Mouse (Mus musculus): ENCODE measurements around the gene Apba1.

Gene Apba1

GRCm38 (mm10) chr19:23946026-23946685, 187.5 kb downstream of the Apba1 start:
- no peak for DNase-seq

DNA sequence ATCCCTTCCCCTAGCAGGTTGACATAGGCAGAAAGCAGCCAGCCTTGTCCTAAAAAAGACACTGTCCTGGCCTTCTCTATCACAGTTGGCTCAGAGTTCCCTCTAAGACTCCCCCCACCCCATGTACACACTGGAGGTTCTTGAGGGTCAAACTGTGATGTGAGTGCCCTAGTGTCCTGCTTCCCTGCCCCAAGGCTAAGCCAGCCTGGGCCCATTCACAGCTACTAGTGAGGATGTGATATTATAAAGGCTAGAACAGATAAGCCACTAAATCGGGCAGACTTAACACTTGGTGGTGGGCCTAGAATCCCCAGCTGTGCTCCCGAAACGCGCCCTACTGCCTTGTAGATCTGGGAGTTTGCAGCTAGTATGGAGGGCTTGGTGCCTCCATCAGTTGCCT, 188.1 kb downstream of the Apba1 start:
- no peak for DNase-seq

DNA sequence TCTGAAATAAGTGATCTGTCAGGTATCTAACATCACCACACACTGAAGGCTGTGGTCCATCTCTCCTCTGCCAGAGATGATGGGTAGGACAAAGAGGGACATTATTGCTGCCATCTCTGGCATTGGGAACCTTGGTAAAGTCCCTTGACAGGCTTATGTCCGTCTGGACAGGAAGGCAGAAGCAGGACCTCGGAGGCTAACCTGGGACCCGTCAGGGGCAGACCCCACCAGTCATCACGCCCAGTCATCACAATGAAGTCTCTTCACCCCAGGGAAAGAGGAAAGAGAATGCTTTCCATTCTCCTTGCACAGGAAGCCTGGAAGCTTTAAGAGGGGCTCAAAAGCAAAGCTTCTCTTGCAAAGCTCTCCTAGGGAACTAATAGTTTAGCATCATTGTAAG, 189.2 kb downstream of the Apba1 start:
- no peak for DNase-seq

GRCm38 (mm10) chr19:23948301-23949000, 189.8 kb downstream of the Apba1 start:
- DNase-seq = peak; percentile 12

GRCm38 (mm10) chr19:23955461-23955860, 196.8 kb downstream of the Apba1 start:
- no peak for DNase-seq

GRCm38 (mm10) chr19:23956299-23956975, 197.8 kb downstream of the Apba1 start:
- DNase-seq = peak; percentile 48

DNA sequence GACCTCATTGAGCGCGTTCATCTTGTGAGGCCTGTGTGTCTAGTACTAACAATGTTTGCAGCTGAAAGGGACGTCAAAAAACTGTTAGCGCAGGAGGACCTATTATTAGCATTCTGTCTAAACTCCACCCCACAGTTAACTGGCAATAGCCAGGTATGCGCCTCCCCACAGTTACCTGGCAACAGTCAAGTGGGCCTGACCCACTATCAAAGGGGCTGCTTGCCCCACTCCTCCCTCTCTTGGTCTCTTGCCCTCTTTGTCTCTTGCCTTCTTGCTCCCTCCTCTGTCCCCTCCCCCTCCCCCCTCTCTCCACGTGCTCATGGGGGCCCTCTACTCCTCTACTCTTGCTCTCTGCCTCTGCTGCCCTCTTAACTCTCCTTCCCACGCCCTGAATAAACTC, 198.9 kb downstream of the Apba1 start:
- no peak for DNase-seq

- no peak for DNase-seq
Observed at GRCm38 (mm10) chr19:23958925-23959324, 200.2 kb downstream of the Apba1 start.

- peak; percentile 33 for DNase-seq
Observed at GRCm38 (mm10) chr19:23959870-23960269, 201.2 kb downstream of the Apba1 start.

DNA sequence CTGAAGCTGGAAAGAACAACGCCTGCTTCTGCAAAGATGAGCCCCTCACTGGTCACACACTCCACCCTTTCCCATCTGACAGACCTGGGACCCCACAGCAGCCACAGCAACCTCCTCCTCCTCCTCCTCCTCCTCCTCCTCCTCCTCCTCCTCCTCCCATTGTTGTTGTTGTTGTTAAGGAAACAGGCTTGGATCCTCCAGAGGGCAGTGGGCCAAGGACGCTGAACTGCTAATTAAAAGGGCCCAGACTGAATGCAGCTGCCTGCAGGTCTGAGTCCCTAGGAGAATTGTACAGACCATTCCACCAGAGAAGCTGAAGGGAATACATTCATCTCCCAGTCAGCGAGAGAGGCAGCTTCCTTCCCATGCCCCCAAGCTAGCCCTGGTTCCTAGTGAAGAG, 201.6 kb downstream of the Apba1 start:
- DNase-seq = peak; percentile 86

GRCm38 (mm10) chr19:23960831-23961447, 202.3 kb downstream of the Apba1 start:
- DNase-seq = no peak

GRCm38 (mm10) chr19:23961516-23961915, 202.8 kb downstream of the Apba1 start:
- peak; percentile 81 for DNase-seq

DNA sequence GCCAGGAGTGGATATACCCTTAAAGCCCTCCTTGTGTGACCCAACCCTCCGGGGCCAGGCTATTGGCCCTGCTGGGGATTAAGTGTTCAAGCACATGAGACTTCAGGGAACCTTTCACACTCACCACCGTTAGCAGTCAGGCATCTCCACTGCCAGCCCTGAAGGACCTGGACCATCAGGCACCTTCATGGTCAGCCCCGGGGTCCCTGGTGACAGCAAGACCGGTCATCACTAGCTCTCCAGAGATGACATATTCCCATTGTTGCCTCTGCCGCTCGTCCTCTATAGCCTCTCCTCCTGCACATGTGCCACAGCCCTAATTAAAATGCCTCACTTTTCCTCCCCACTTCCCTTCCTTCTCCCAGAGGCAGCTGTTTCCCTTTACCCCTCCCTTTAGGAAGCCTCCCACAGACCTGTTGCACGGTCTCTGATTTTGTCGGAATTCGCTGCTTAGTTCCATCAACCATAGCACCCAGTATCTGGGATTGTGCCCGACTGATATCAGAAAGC, 205.8 kb downstream of the Apba1 start:
- DNase-seq = no peak

DNA sequence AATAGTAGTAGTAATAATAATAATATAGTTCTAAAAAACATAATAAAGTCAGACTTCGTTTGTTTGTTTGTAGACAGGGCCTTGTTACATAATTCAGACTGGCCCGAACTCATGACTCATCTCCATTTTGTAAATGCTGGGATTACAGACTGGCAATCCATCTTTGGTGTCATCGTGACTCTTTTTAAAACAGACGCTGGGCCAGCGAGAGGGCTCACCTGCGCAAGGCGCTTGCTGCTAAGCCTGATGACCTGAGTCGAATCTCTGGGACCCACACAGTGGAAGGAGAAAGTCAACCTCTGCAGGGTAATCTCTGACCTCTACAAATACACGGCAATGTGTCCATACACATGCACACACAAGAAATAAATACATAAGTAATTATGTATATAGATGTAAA, 207.7 kb downstream of the Apba1 start:
- DNase-seq = no peak

GRCm38 (mm10) chr19:23967156-23967555, 208.5 kb downstream of the Apba1 start:
- DNase-seq = no peak

- DNase-seq = no peak
Observed at GRCm38 (mm10) chr19:23968125-23968861, 209.6 kb downstream of the Apba1 start.

DNA sequence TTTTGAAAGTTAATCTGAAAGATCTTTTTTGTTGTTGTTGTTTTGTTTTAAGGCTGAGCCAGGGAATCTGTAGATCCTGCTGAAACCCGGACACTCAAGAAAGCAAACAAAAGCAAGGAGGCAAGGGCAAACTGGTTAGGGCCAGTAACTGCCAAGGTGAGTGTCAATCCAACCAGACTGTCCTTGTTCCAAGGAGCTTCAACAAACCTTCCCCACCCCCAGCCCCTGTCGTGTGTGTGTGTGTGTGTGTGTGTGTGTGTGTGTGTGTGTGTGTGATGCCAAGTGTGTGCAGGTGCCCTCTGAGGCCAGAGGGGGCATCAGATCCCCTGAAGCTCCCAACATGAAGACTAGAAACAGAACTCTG, 210.2 kb downstream of the Apba1 start:
- DNase-seq = no peak

DNA sequence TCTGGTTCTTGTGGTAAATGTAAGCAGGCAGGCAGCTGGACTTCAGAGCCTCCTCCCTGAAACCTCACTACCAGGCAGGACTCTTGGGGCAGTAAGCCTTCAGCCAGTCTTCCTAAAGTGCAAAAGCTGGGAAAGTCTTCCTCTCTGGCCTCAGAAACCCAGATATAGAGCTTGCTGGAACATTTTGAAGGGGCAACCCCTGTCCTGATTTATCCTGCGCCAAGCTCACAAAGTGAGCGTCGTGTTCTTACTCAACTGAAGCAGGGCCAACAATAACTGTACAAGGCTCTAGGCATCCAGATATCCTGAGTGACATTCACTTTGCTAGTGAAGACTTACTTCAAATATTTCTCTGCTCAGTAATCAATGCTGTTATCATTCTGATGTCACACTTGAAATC, 211.7 kb downstream of the Apba1 start:
- DNase-seq = no peak

DNA sequence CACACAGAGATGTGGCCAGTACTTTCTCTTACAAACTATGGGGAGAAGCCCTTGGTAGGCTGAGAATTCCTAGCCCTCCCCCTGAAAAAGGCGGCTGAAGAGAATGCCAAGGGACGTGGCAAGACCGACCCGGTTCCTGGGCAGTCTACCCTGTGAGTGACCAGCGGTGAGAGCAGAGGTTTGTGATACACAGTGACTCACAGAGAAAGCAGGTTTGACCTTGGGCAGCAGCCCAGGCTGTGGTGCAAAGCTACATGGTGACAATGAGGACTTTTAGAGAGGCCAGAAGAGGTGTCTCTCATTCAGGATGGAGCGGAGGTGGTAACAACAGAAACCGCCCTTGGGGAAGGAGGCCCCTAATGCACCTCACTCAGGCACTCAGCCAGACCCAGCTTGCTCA, 212.7 kb downstream of the Apba1 start:
- no peak for DNase-seq

- peak; percentile 55 for DNase-seq
Observed at GRCm38 (mm10) chr19:23972881-23973649, 214.4 kb downstream of the Apba1 start.

DNA sequence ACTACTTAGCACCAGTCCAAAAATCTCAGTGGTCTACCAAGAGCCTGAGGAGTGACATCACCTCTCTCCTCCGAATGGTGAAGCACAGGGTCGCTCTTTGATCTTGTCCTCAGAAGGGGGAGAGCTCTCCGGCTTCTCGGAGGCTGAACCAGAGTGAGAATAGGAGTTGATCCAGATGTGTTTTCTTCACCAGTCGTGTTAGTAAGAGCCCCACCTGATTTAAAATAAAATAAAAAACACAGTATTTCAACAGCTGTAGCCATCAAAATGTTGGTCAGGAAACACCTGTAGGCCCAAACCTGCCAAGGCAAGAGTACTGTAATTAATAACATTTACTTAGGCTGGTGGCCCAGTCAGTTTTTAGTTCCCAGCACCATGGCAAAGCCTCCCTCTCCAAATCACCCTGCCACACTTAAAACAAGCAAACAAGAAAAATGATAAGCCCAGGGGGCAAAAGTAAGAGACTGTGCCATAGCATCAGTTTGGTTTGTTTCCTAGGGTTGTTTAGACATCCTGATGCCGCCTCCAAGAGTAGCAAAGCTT, 219.3 kb downstream of the Apba1 start:
- no peak for DNase-seq

DNA sequence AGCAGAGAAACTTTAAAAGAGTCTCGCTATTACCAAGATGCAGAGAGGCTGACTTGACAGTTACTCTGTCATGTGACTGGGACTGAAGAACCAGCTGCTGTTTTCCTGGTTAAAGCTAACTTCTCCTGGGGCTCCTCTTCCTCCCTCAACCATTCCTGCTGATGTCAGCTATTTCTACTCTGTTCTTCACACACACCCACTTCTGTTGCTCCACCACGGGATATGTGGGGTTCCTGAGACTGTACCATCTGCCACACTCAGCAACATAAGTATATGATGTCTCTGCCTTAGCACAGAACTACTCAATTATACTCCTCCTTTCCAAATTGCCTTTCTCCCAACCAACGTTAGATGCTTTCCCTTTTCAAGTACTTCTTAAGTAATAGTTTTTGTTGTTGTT, 221.9 kb downstream of the Apba1 start:
- DNase-seq = no peak

Data from kidney, postnatal 10 days (tissue).